Comparison of ENCODE assay signal across 32 mouse cellular contexts in genomic region chr6:52324061-52324460, GRCm38 (mm10). TPM values are rescaled to one million over a fixed set of nuclear protein-coding genes. Genes with fewer than 3 reads are reported as not detected.
"Had no signal": no experiment of that assay in that cellular context is flagged by ENCODE, and none has a peak within 500 bp of the region (broad histone marks: within the 10 kb centered on the region; RNA-seq: fewer than 3 reads in every experiment).

No protein-coding gene starts in this region.

- H3K4me2 ChIP-seq: limb, embryonic 13.5 days; liver, embryonic 11.5 days; liver, embryonic 12.5 days; liver, embryonic 13.5 days; liver, embryonic 15.5 days; lung, embryonic 14.5 days; lung, embryonic 15.5 days; midbrain, embryonic 12.5 days; midbrain, embryonic 13.5 days; neural tube, embryonic 12.5 days had no signal

- H3K9me3 ChIP-seq: limb, embryonic 10.5 days; limb, embryonic 12.5 days; limb, embryonic 13.5 days; limb, embryonic 15.5 days; liver, embryonic 12.5 days; liver, embryonic 13.5 days; liver, embryonic 15.5 days; lung, embryonic 15.5 days; megakaryocyte, embryonic 14.5 days; midbrain, embryonic 10.5 days; midbrain, embryonic 12.5 days; midbrain, embryonic 13.5 days; neural tube, embryonic 12.5 days had no signal

- H3K4me3 ChIP-seq: limb, embryonic 10.5 days; limb, embryonic 13.5 days; limb, embryonic 15.5 days; liver, embryonic 12.5 days; liver, embryonic 13.5 days; liver, embryonic 15.5 days; lung, embryonic 15.5 days; megakaryocyte, embryonic 14.5 days; midbrain, embryonic 10.5 days; midbrain, embryonic 12.5 days; midbrain, embryonic 13.5 days; myocyte; neural tube, embryonic 12.5 days had no signal

- H3K27ac ChIP-seq: limb, embryonic 10.5 days; limb, embryonic 12.5 days; limb, embryonic 13.5 days; limb, embryonic 15.5 days; liver, embryonic 12.5 days; liver, embryonic 13.5 days; liver, embryonic 14.5 days; liver, embryonic 15.5 days; lung, embryonic 15.5 days; macrophage; midbrain, embryonic 10.5 days; midbrain, embryonic 12.5 days; midbrain, embryonic 13.5 days; neural tube, embryonic 12.5 days had no signal

- DNase-seq: left cerebral cortex, postnatal 4 days; liver; liver, embryonic 13.5 days; liver, postnatal 0 days; lung, adult 18-20 months; lung, adult 2 months; lung, embryonic 14.5 days; lung, postnatal 10 days; lung, postnatal 14 days; lung, postnatal 36 days; lung, postnatal 4 days had no signal

- H3K36me3 ChIP-seq: limb, embryonic 10.5 days; limb, embryonic 12.5 days; limb, embryonic 13.5 days; limb, embryonic 15.5 days; liver, embryonic 12.5 days; liver, embryonic 13.5 days; liver, embryonic 15.5 days; lung, embryonic 15.5 days; midbrain, embryonic 10.5 days; midbrain, embryonic 12.5 days; midbrain, embryonic 13.5 days; neural tube, embryonic 12.5 days had no signal

- ATAC-seq: liver, embryonic 12.5 days; liver, postnatal 0 days; lung, postnatal 0 days; midbrain, embryonic 13.5 days; midbrain, embryonic 16.5 days had no signal

- H3K4me1 ChIP-seq: liver, embryonic 12.5 days; liver, embryonic 13.5 days; liver, embryonic 15.5 days; megakaryocyte, embryonic 14.5 days; midbrain, embryonic 10.5 days; midbrain, embryonic 12.5 days had no signal

- H3K9ac ChIP-seq: limb, embryonic 12.5 days; limb, embryonic 13.5 days; limb, embryonic 15.5 days; liver, embryonic 12.5 days; liver, embryonic 13.5 days; liver, embryonic 14.5 days; liver, embryonic 15.5 days; liver, postnatal 0 days; lung, embryonic 14.5 days; lung, embryonic 15.5 days; midbrain, embryonic 12.5 days; midbrain, embryonic 13.5 days; neural tube, embryonic 12.5 days had no signal

RNA-seq across cellular contexts. Expression of gene Evx1, which starts 10.8 kb away (rescaled TPM):
- polyA plus RNA-seq: liver, adult 2 months; liver, embryonic 13.5 days; liver, embryonic 14.5 days; liver, embryonic 15.5 days; liver, embryonic 16.5 days; liver, postnatal 0 days; lung, adult 2 months; lung, embryonic 14.5 days; lung, embryonic 16.5 days; lung, postnatal 0 days; macrophage; myocyte had no signal
